Mouse (Mus musculus) hindbrain, embryonic 10.5 days (tissue): ENCODE results near the gene Cd82. TPM values are rescaled to one million over a fixed set of nuclear protein-coding genes. Genes with fewer than 3 reads are reported as not detected.
A peak's percentile ranks its signal among the peaks of the same experiment; 100 is the strongest.

Experiments
- DNase-seq: peaks from one replicate; pipeline ENCODE4 v3.0.0-alpha.2; 2017; ENCODE audit warnings: low spot score
- H3K27ac ChIP-seq: fragments of 300-500 bp; sonication (generic); 2 replicates; pipeline ENCODE4 v1.5.1; 2016; ENCODE audit warnings: mild to moderate bottlenecking, moderate library complexity
- H3K27me3 ChIP-seq: fragments of 300-500 bp; sonication (generic); 2 replicates; pipeline ENCODE4 v1.6.1; 2016; ENCODE audit warnings: mild to moderate bottlenecking; ENCODE audit not compliant: poor library complexity, insufficient read depth, severe bottlenecking
- H3K36me3 ChIP-seq: fragments of 300-500 bp; sonication (generic); 2 replicates; pipeline ENCODE4 v1.6.1; 2016; ENCODE audit warnings: mild to moderate bottlenecking, moderate library complexity
- H3K4me1 ChIP-seq: fragments of 300-500 bp; sonication (generic); replicated peaks from 2 replicates; pipeline ENCODE4 v1.6.1; 2016; ENCODE audit warnings: mild to moderate bottlenecking
- H3K4me3 ChIP-seq: fragments of 300-500 bp; sonication (generic); 2 replicates; pipeline ENCODE4 v1.5.1; 2016; ENCODE audit warnings: mild to moderate bottlenecking, moderate library complexity
- H3K9me3 ChIP-seq: fragments of 300-500 bp; sonication (generic); 2 replicates; pipeline ENCODE4 v1.6.1; 2016; ENCODE audit warnings: mild to moderate bottlenecking, moderate library complexity
- WGBS: fragments of 180-500 bp; shearing (Covaris S2); methylation state at CpG from one replicate; pipeline ENCODE4 v1.1.7; 2016; 5-methylcytosine and 5-hydroxymethylcytosine counted together
- polyA plus RNA-seq: library from polyadenylated mRNA; unstranded; fragments of >200 nt; fragmentation: Nextera tagmentation; extraction: Ambion mirVana; gene quantifications from 2 replicates; pipeline ENCODE4 v1.2.1, GENCODE M21; 2016

The Cd82 gene
- polyA plus RNA-seq, 1 experiment from 2014 or later, result 10.3 TPM

DNA sequence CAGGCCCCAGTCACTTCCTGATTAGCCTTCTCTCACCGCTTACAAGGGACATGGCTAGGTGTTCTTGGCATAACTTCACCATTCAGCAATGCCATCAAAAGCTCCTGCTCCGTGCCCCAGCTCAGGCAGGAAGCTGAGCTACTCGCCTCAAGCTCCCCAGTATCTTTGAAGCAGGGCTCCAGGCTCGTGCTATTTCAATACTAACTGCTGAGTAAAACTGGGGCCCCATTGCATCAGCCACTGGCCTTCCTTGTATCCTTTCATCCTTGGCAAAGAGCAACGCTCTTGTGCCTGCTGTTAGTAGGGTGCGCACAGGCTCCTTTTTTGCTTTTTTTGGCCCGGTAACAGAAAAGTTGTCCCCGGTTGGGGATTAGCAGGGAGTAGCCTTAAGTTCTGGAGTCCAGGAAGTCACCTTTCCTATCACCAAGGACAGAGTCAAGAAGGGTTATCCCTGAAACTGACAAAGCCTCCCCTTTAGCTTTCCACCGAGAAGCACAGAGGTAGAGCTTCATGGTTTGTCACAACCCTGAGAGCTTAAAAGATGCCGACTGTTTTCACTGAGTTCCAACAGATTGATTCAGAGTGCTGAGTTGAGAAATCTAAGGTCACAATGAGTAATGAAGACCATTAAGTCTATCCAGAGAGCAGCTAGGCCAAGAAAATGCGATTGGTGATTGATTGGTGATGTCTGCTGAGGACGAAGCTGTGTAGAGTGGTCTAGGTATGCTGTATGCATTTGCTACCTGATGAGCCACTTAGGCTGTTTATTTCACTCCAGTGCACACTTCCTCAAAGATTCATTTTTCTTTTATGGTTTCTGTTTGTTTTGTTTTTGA is 45.8 kb downstream of the Cd82 start:
- Histone ChIP-seq H3K4me3 (no peak overlapping the region), H3K9me3 (no peaks in the 10 kb centered on the region), H3K36me3 (no peaks in the 10 kb centered on the region), H3K27me3 (peaks cover 42% of the 10 kb centered on the region), H3K27ac (no peak overlapping the region), H3K4me1 (peaks cover 29% of the 10 kb centered on the region)
- WGBS, result 86% methylated on average over 12 of the region's 12 CpGs
- DNase-seq, result no peak

- peaks cover 37% of the 10 kb centered on the region for H3K27me3 ChIP-seq
- no peak overlapping the region for H3K27ac ChIP-seq
- H3K4me3 ChIP-seq, result no peak overlapping the region
- H3K9me3 ChIP-seq, result no peaks in the 10 kb centered on the region
- H3K36me3 ChIP-seq, result no peaks in the 10 kb centered on the region
- WGBS, result 41% methylated on average over 5 of the region's 5 CpGs
- peak; percentile 68 for DNase-seq
- H3K4me1 ChIP-seq, result peaks cover 46% of the 10 kb centered on the region
Measured at GRCm38 (mm10) chr2:93415281-93415680, 47.7 kb downstream of the Cd82 start.

GRCm38 (mm10) chr2:93414163-93414562 is 48.8 kb downstream of the Cd82 start:
- no peak overlapping the region for H3K27ac ChIP-seq
- H3K4me1 ChIP-seq, result peaks cover 41% of the 10 kb centered on the region
- 90% methylated on average over 9 of the region's 9 CpGs for WGBS
- H3K9me3 ChIP-seq, result no peaks in the 10 kb centered on the region
- no peak overlapping the region for H3K4me3 ChIP-seq
- H3K36me3 ChIP-seq, result no peaks in the 10 kb centered on the region
- peaks cover 28% of the 10 kb centered on the region for H3K27me3 ChIP-seq
- no peak for DNase-seq

GRCm38 (mm10) chr2:93413367-93414014 is 49.4 kb downstream of the Cd82 start:
- H3K9me3 ChIP-seq, result no peaks in the 10 kb centered on the region
- peak overlapping the region; percentile 53; the same call in 1 of the 2 replicates for H3K27ac ChIP-seq
- 52% methylated on average over 7 of the region's 7 CpGs for WGBS
- DNase-seq, result peak; percentile 77
- no peaks in the 10 kb centered on the region for H3K36me3 ChIP-seq
- H3K4me3 ChIP-seq, result no peak overlapping the region
- peaks cover 26% of the 10 kb centered on the region; the same call in 1 of the 2 replicates for H3K27me3 ChIP-seq
- peaks cover 37% of the 10 kb centered on the region for H3K4me1 ChIP-seq

DNA sequence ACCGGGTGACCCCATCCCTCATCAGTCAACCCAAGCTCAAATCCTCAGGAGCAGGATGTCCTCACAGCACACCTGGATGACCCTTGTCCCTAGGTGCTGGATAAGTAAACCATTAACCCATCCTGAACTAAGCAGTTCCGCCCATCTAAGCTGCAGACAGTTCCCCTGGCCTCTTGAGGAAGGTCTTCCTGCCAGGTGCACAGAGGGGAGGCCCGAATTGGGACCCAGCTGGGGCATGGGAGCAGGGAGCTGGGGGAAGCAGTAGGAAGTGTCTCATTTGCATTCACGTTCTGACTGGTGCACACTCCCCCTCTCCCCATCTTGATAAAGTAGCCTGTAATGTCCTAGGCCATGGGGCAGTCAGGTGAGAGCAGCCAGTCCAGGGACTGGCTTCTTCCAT is 50.8 kb downstream of the Cd82 start:
- no peak for DNase-seq
- Histone ChIP-seq H3K4me3 (no peak overlapping the region), H3K4me1 (peaks cover 35% of the 10 kb centered on the region), H3K9me3 (no peaks in the 10 kb centered on the region), H3K27me3 (peaks cover 26% of the 10 kb centered on the region; the same call in 1 of the 2 replicates), H3K27ac (no peak overlapping the region; the same call in 1 of the 2 replicates), H3K36me3 (no peaks in the 10 kb centered on the region)
- WGBS, result 65% methylated on average over 4 of the region's 4 CpGs

DNA sequence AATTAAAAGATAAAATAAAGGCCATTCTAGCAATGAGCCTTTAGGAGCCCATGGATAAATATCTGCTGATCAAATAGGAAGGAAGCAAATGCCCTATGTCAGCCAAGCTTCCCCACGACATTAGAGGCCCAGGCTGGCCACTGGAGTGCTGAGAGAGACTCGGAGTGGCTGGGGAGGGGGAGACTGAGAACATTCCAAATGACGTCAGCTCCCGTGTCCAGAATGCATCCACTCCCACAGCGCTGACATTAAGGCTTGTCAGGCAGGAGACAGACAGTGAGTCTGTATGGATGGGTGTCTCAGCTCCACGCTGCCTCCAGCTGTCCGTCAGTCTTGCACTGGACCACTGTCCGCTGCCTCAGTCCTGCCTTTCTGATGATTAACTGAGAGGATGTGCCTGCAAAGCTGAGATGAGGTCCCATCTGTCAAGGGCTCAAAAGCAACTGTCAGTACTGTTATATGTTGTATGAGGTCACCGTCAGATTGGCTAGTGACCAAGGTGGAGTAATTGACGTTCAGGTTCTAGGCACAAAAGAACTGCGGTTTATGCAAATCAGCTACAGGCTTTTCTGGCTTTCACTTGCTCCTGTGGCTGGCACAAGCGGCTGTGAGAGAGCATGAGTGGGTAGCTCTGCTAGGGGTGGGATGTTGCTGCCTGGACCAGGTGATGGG is 51.9 kb downstream of the Cd82 start:
- Histone ChIP-seq H3K4me3 (no peak overlapping the region), H3K36me3 (no peaks in the 10 kb centered on the region), H3K27ac (no peak overlapping the region), H3K9me3 (no peaks in the 10 kb centered on the region), H3K4me1 (peaks cover 34% of the 10 kb centered on the region), H3K27me3 (peaks cover 22% of the 10 kb centered on the region)
- 55% methylated on average over 12 of the region's 12 CpGs for WGBS
- DNase-seq, result no peak

GRCm38 (mm10) chr2:93405017-93405425 is 57.9 kb downstream of the Cd82 start:
- Histone ChIP-seq H3K9me3 (no peaks in the 10 kb centered on the region), H3K27me3 (peaks cover 12% of the 10 kb centered on the region), H3K4me1 (peaks cover 23% of the 10 kb centered on the region), H3K4me3 (no peak overlapping the region), H3K27ac (0 out of 2 replicates have a peak overlapping the region, but pooled peaks have one; percentile 5), H3K36me3 (no peaks in the 10 kb centered on the region)
- DNase-seq, result no peak
- WGBS, result 79% methylated on average over 7 of the region's 7 CpGs

GRCm38 (mm10) chr2:93404169-93404568 is 58.8 kb downstream of the Cd82 start:
- Histone ChIP-seq H3K27me3 (peaks cover 10% of the 10 kb centered on the region), H3K27ac (0 out of 2 replicates have a peak overlapping the region, but pooled peaks have one; percentile 5), H3K4me3 (no peak overlapping the region), H3K36me3 (no peaks in the 10 kb centered on the region), H3K9me3 (0 out of 2 replicates have a peak, but pooled peaks cover under 1% of the 10 kb centered on the region), H3K4me1 (peaks cover 23% of the 10 kb centered on the region)
- WGBS, result 39% methylated on average over 4 of the region's 4 CpGs
- peak; percentile 25 for DNase-seq

- Histone ChIP-seq H3K4me3 (no peak overlapping the region), H3K27ac (no peak overlapping the region), H3K4me1 (peaks cover 23% of the 10 kb centered on the region), H3K9me3 (0 out of 2 replicates have a peak, but pooled peaks cover 3% of the 10 kb centered on the region), H3K27me3 (peaks cover 5% of the 10 kb centered on the region; the same call in 1 of the 2 replicates), H3K36me3 (no peaks in the 10 kb centered on the region)
- WGBS, result 86% methylated on average over 6 of the region's 6 CpGs
- DNase-seq, result no peak
Measured at GRCm38 (mm10) chr2:93403267-93403666, 59.7 kb downstream of the Cd82 start.

DNA sequence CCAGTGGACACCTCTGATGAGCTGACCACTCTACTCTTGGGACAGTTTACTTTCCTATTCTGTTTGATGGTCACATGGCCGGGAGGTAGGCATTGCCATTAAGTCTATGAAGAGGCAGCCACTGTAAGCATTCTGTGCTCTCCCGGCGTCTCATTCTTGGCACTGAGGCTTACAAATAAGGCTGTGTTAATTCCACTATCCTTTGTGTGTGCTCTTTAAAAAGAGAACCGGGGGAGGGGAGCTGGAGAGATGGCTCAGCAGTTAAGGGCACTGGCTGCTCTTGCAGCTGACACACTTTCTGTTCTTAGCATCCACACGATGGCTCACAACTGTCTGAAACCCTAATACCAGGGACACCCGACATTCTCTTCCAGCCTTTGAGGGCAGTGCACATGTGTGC is 71.7 kb downstream of the Cd82 start:
- no peak overlapping the region for H3K4me3 ChIP-seq
- no peak overlapping the region for H3K27ac ChIP-seq
- H3K9me3 ChIP-seq, result peaks cover 5% of the 10 kb centered on the region; the same call in 1 of the 2 replicates
- H3K27me3 ChIP-seq, result peaks cover 18% of the 10 kb centered on the region
- 67% methylated on average over 6 of the region's 6 CpGs for WGBS
- H3K36me3 ChIP-seq, result no peaks in the 10 kb centered on the region
- no peak for DNase-seq
- peaks cover 26% of the 10 kb centered on the region for H3K4me1 ChIP-seq

DNA sequence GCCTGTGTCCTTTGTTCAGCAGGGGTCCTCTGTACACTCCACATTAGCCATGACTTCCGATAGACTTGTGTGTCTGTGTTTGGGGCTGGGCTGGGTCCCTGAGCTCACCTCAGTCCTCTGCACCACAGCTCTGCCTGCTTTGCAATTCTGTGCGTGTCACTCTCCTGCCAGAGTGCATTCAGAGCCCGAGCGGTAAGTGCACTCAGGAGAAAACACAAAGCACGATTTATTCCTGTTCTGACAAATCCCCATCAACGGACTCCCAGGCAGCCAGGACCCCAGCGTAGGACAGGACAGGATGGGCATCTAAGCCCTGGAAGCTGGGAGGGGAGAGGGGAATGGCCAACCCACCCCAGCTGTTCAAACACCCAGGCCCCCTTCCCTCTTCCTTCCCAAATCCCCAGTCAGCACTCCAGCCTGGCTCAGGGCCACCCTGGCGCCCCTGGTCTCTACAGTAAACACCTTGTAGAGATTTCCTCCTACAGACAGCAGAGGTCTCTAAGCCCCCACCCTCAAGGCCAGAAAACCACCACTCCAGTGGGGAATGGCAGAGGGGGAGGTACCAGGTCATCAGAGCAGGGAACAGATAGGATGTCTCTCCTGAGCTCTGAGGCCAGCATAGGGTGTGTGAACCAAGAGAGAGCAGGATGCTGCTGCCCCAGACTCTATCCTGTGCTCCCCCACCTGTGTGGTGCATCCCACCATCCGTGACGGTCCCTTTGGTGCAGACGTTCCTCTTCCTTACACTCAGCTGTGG is 72.6 kb downstream of the Cd82 start:
- H3K4me1 ChIP-seq, result peaks cover 26% of the 10 kb centered on the region
- DNase-seq, result no peak
- WGBS, result 35% methylated on average over 11 of the region's 11 CpGs
- H3K4me3 ChIP-seq, result no peak overlapping the region
- H3K27ac ChIP-seq, result peak overlapping the region; percentile 42
- peaks cover 18% of the 10 kb centered on the region for H3K27me3 ChIP-seq
- no peaks in the 10 kb centered on the region for H3K36me3 ChIP-seq
- H3K9me3 ChIP-seq, result no peaks in the 10 kb centered on the region

DNA sequence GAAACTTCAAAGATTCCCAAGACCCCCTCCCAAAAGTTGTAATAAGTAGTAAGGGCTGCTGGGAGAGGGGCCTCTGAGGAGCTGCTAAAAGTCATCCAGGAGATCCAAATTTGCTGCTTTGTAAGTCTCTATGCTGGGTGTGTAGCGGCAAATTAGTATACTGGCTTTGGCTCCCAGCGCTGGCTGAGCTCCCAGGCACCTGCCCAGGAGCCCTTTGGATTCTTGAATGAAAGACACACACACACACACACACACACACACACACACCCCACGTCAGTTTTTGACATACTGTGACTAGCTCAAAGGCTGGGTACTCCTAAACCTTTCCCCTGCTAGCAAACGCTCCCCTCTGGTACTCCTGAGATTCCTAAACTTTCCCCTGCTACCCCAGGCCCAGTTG is 76.0 kb downstream of the Cd82 start:
- Histone ChIP-seq H3K4me3 (no peak overlapping the region), H3K4me1 (peaks cover 38% of the 10 kb centered on the region), H3K9me3 (no peaks in the 10 kb centered on the region), H3K36me3 (no peaks in the 10 kb centered on the region), H3K27me3 (peaks cover 18% of the 10 kb centered on the region), H3K27ac (no peak overlapping the region)
- no peak for DNase-seq
- 84% methylated on average over 4 of the region's 4 CpGs for WGBS
